Mouse (Mus musculus): ENCODE data around the gene Klra8. TPM values are rescaled to one million over a fixed set of nuclear protein-coding genes. Genes with fewer than 3 reads are reported as not detected.
"Not testable (repeated sequence)": the region's sequence is repeated elsewhere in the genome, so short reads cannot be mapped to it uniquely, and the experiment has no call there.

The Klra8 gene
- not detected in 2 replicates for polyA plus RNA-seq (2014; fragmentation: Nextera tagmentation; extraction: Ambion mirVana)

DNA sequence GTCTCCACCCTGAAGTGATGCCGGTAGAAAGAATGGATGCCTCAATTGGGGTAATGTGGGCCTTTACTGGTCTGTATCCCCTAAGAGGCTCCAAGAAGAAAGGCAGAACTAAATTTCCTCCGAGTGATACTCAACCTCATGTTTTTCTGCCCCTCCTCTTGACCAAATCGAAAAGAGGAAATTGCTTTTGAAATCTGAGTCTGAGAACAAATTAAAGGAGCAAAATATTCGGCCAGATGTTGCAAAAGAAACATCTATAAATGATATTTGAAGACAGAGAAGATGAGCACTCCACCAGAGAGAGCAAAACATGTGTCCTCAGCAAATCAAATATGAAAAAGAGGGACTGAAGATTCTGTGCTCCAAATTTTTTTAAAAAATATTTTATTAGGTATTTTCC is at the start of gene Klra8:
Gene Klra8 (minus strand): TSS at position 101 of the 400 bp plus-strand sequence.
- H3K27me3 ChIP-seq (ENCODE audit: control insufficient read depth, insufficient read depth, low read length); H3K9ac ChIP-seq (replicated peaks; ENCODE audit: low read length); H3K4me1 ChIP-seq (ENCODE audit: control insufficient read depth, insufficient read depth, low read length); H3K27ac ChIP-seq (replicated peaks; ENCODE audit: low read depth, low read length); ATAC-seq (ENCODE audit: low FRiP score, low TSS enrichment); H3K4me3 ChIP-seq (replicated peaks; ENCODE audit: low read depth, low read length); H3K4me2 ChIP-seq (ENCODE audit: low read length); H3K36me3 ChIP-seq (ENCODE audit: control insufficient read depth, insufficient read depth, low read length); DNase-seq; H3K9me3 ChIP-seq (ENCODE audit: control insufficient read depth, low read length): not testable (repeated sequence)
- 70% methylated on average over 4 of the region's 4 CpGs for WGBS

DNA sequence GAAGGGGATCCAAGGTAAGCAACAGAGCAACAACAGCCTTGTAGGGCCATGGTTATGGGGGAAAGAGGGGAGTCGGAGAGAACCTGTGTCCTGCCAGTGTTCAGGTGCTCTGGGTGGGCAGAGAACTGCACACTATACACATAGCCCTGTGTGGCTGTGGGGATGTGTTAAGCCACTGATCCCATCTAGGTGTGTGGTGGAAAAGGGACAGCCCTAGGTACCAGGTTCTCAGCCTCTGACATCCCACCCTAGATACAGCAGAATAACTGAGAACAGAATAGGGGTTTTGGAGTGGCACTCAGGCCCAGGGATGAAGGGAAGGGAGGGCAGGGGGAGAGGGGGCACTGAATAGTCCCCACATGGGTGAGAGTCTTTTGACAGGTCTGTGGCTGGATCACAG is 19.2 kb downstream of the Klra8 start:
- no peak for ATAC-seq (ENCODE audit: low FRiP score, low TSS enrichment)
- DNase-seq: no peak
- WGBS: 90% methylated on average over 1 of the region's 1 CpGs
- Histone ChIP-seq H3K4me3 (replicated peaks; ENCODE audit: low read depth, low read length) (no peak overlapping the region), H3K27ac (replicated peaks; ENCODE audit: low read depth, low read length) (no peak overlapping the region), H3K9me3 (ENCODE audit: control insufficient read depth, low read length) (no peaks in the 10 kb centered on the region), H3K27me3 (ENCODE audit: control insufficient read depth, insufficient read depth, low read length) (no peaks in the 10 kb centered on the region), H3K36me3 (ENCODE audit: control insufficient read depth, insufficient read depth, low read length) (no peaks in the 10 kb centered on the region), H3K9ac (replicated peaks; ENCODE audit: low read length) (no peak overlapping the region), H3K4me1 (ENCODE audit: control insufficient read depth, insufficient read depth, low read length) (no peaks in the 10 kb centered on the region), H3K4me2 (ENCODE audit: low read length) (no peak overlapping the region)

DNA sequence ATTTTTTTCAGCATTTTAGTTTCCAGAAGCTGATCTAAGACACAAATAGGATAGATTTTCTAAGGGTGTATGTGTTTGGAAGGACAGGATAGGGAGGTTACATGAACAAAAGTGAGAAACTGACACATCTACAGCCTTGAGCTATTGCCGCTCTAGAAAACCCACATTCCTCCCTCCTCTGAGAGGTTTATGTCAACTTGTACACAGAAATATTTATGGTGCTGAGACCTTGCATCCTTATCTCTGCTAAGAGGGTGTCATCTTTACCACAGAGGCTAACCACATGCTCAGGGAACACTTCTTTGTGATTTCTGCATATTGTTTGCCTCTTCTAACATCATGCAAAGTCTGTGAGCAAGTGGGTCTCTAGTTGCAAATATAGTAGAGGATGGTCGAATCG is 27.0 kb downstream of the Klra8 start:
- 87% methylated on average over 3 of the region's 3 CpGs for WGBS
- not testable (repeated sequence) for H3K9me3 ChIP-seq (ENCODE audit: control insufficient read depth, low read length); H3K4me3 ChIP-seq (replicated peaks; ENCODE audit: low read depth, low read length); H3K27ac ChIP-seq (replicated peaks; ENCODE audit: low read depth, low read length); DNase-seq; H3K36me3 ChIP-seq (ENCODE audit: control insufficient read depth, insufficient read depth, low read length); H3K4me1 ChIP-seq (ENCODE audit: control insufficient read depth, insufficient read depth, low read length); H3K27me3 ChIP-seq (ENCODE audit: control insufficient read depth, insufficient read depth, low read length); H3K4me2 ChIP-seq (ENCODE audit: low read length); H3K9ac ChIP-seq (replicated peaks; ENCODE audit: low read length); ATAC-seq (ENCODE audit: low FRiP score, low TSS enrichment)

DNA sequence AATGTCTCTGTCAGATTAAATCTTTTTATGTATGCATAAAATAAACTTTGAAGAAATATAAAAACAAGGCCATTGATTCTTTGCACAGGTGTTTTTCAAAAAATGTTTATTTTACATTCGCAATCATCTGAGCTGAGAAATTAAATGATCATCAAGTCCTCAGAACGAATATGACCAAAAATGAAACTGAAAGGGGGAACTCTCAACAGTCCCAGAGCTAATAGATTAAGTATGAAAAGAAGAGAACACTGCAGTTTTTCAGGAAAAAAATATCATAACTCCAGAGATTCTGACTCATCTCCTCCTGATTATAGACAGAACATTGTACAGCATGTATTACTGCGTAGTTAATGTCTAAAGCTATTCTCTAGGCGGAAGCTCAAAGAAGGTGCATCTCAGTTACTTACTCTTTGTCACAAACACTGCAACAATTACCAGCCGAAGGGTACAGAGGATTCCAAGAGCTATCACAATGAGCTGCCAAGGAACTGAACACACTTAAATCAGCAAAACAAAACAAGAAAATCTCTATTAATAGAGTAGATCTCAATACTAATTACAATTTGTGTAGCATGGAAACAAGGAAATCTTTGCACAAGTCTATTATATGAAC is 37.3 kb downstream of the Klra8 start:
- H3K27me3 ChIP-seq (ENCODE audit: control insufficient read depth, insufficient read depth, low read length): no peaks in the 10 kb centered on the region
- H3K4me1 ChIP-seq (ENCODE audit: control insufficient read depth, insufficient read depth, low read length): no peaks in the 10 kb centered on the region
- no peak overlapping the region for H3K27ac ChIP-seq (replicated peaks; ENCODE audit: low read depth, low read length)
- no peak overlapping the region for H3K9ac ChIP-seq (replicated peaks; ENCODE audit: low read length)
- WGBS: 81% methylated on average over 5 of the region's 5 CpGs
- no peak for DNase-seq
- H3K36me3 ChIP-seq (ENCODE audit: control insufficient read depth, insufficient read depth, low read length): no peaks in the 10 kb centered on the region
- no peak overlapping the region for H3K4me2 ChIP-seq (ENCODE audit: low read length)
- no peak overlapping the region for H3K4me3 ChIP-seq (replicated peaks; ENCODE audit: low read depth, low read length)
- no peak for ATAC-seq (ENCODE audit: low FRiP score, low TSS enrichment)
- no peaks in the 10 kb centered on the region for H3K9me3 ChIP-seq (ENCODE audit: control insufficient read depth, low read length)

DNA sequence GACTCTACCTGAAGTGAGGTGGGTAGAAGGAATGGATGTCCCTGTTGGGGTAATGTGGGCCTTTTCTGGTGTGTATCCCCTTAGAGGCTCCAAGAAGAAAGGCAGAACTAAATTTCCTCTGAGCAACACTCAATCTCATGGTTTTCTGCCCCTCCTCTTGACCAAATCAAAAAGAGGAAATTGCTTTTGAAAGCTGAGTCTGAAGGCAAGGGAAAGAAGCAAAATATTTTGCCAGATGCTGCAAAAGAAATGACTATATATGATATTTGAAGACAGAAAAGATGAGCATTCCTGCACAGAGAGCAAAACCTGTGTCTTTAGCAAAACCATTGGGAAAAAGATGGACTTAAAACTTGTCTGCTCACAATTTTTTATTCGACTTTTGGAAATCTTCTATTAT is 62.5 kb downstream of the Klra8 start, which contains the start of gene Klra4:
Gene Klra4 (minus strand): TSS at position 101 of the 400 bp plus-strand sequence.
- H3K4me1 ChIP-seq (ENCODE audit: control insufficient read depth, insufficient read depth, low read length); H3K9ac ChIP-seq (replicated peaks; ENCODE audit: low read length); H3K36me3 ChIP-seq (ENCODE audit: control insufficient read depth, insufficient read depth, low read length); ATAC-seq (ENCODE audit: low FRiP score, low TSS enrichment); H3K27ac ChIP-seq (replicated peaks; ENCODE audit: low read depth, low read length); H3K4me2 ChIP-seq (ENCODE audit: low read length); DNase-seq; H3K4me3 ChIP-seq (replicated peaks; ENCODE audit: low read depth, low read length); H3K27me3 ChIP-seq (ENCODE audit: control insufficient read depth, insufficient read depth, low read length); H3K9me3 ChIP-seq (ENCODE audit: control insufficient read depth, low read length): not testable (repeated sequence)
- WGBS: 60% methylated on average over 1 of the region's 1 CpGs

Other genes with a start within 250 kb of the Klra8 start
- not detected in 2 replicates for gene Klra5, start 212.2 kb downstream of the Klra8 start, polyA plus RNA-seq (2014; fragmentation: Nextera tagmentation; extraction: Ambion mirVana)
- gene Klra6, start 102.9 kb downstream of the Klra8 start, polyA plus RNA-seq (2014; fragmentation: Nextera tagmentation; extraction: Ambion mirVana): not detected in 2 replicates
- not detected in 2 replicates for gene Klra4, start 62.6 kb downstream of the Klra8 start, polyA plus RNA-seq (2014; fragmentation: Nextera tagmentation; extraction: Ambion mirVana)
- gene Klra9, start 63.2 kb upstream of the Klra8 start, polyA plus RNA-seq (2014; fragmentation: Nextera tagmentation; extraction: Ambion mirVana): not detected in 2 replicates
- not detected in 2 replicates for gene Klra7, start 103.4 kb upstream of the Klra8 start, polyA plus RNA-seq (2014; fragmentation: Nextera tagmentation; extraction: Ambion mirVana)
- gene Klra10, start 152.0 kb upstream of the Klra8 start, polyA plus RNA-seq (2014; fragmentation: Nextera tagmentation; extraction: Ambion mirVana): not detected in 2 replicates
- not detected in 2 replicates for gene Klra3, start 207.7 kb upstream of the Klra8 start, polyA plus RNA-seq (2014; fragmentation: Nextera tagmentation; extraction: Ambion mirVana)